Comparison of ENCODE assay signal across 8 mouse cellular contexts in the genomic region with DNA sequence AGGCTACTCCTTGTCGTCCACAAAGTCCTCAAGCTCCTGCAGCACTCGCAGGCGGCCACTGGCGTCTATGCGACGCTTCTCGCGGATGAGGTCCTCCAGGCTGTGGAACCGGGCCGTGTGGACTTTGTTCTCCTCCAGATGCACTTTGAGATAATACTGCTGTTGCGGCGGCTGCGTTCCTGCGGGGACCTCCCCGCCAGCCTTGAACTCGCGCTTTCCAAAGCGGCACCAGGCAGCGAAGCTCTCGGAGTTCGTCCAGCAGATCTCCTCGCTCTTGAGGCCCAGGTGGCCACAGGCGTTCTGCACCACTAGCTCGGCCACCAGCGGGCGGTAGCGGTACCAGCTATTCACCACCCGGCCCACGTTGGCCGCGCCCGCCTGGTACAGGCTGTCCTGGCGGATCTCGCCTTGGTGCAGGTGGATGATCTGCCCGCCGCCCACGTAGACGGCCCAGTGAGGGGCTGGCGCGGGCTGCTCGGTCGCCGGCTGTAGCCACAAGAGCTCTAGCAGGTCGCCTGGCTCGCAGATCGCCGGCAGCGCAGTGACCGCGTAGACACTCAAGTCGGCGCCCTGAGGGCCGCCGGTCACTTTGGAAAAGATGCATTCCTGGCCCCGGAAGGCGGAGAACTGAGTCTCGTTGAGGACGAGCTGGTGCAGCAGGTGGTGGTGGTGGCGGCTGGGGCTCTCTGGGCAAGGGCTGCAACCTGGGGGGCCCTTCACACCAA. TPM values are rescaled to one million over a fixed set of nuclear protein-coding genes. Genes with fewer than 3 reads are reported as not detected.
DNase-seq lines count a peak whose midpoint lies in the region; ATAC-seq and TF ChIP-seq lines count a peak whose summit lies in the region.

No protein-coding gene starts in this region.

- peak overlapping the region; percentile 32; the same call in 1 of the 2 replicates for H3K4me3 ChIP-seq in spleen, adult 2 months (ENCODE audit: extremely low read depth, insufficient read depth, insufficient read length)
- H3K4me3 ChIP-seq in forebrain, embryonic 16.5 days (replicated peaks; ENCODE audit: low read length): peak overlapping the region; percentile 75
- peak overlapping the region; percentile 47 for H3K4me3 ChIP-seq in liver, embryonic 15.5 days (replicated peaks)
- peak overlapping the region; percentile 96 for H3K4me3 ChIP-seq in olfactory bulb, adult 2 months (ENCODE audit: insufficient read depth, low read depth, low read length)

- no peak for TF ChIP-seq POLR2A in spleen, adult 2 months (IDR thresholded peaks at IDR 0.05; ENCODE audit: low read depth, low read length)
- TF ChIP-seq POLR2A in olfactory bulb, adult 2 months (IDR thresholded peaks at IDR 0.05; ENCODE audit: insufficient read depth, low read depth, low read length): no peak

- WGBS in spleen, adult 2 months: 5% methylated on average over 59 of the region's 59 CpGs
- under 1% methylated on average over 59 of the region's 59 CpGs for WGBS in forebrain, embryonic 16.5 days
- whole genome bisulfite sequencing in liver, embryonic 15.5 days (ENCODE audit: insufficient replicate concordance): under 1% methylated on average over 59 of the region's 59 CpGs
- under 1% methylated on average over 59 of the region's 59 CpGs for WGBS in olfactory bulb, adult 2 months

- no peaks in the 10 kb centered on the region for H3K4me1 ChIP-seq in spleen, adult 2 months (ENCODE audit: control insufficient read depth, insufficient read depth, insufficient read length)
- H3K4me1 ChIP-seq in forebrain, embryonic 16.5 days (replicated peaks; ENCODE audit: control insufficient read depth, insufficient read depth, low read length): peaks cover 36% of the 10 kb centered on the region
- no peaks in the 10 kb centered on the region for H3K4me1 ChIP-seq in liver, embryonic 15.5 days (replicated peaks)
- peaks cover 17% of the 10 kb centered on the region for H3K4me1 ChIP-seq in olfactory bulb, adult 2 months (ENCODE audit: control insufficient read depth, insufficient read depth, low read length)

- peak in 1 of 2 experiments; percentile 3 for DNase-seq in spleen, adult 2 months (ENCODE audit: low read depth in 1 of 2, low spot score in 2 of 2)
- DNase-seq in spleen, postnatal 14 days (ENCODE audit: low spot score in 2 of 2): no peak
- peak; percentile 67 to 74 for DNase-seq in heart, postnatal 14 days
- peak; percentile 67 to 84 for DNase-seq in layer of hippocampus, adult 18-20 months (ENCODE audit: low spot score in 2 of 2)
- DNase-seq in yolk sac, embryonic 10.5 days (ENCODE audit: low spot score): peak; percentile 10

- ATAC-seq in forebrain, embryonic 16.5 days: peak; percentile 14
- no peak for ATAC-seq in liver, embryonic 15.5 days (ENCODE audit: insufficient read depth)

- peak overlapping the region; percentile 72 for H3K9ac ChIP-seq in forebrain, embryonic 16.5 days (replicated peaks; ENCODE audit: low read depth, low read length)
- H3K9ac ChIP-seq in liver, embryonic 15.5 days: no peak overlapping the region

- H3K36me3 ChIP-seq in spleen, adult 2 months (ENCODE audit: control insufficient read depth, insufficient read depth, low read length): no peaks in the 10 kb centered on the region
- no peaks in the 10 kb centered on the region for H3K36me3 ChIP-seq in forebrain, embryonic 16.5 days (ENCODE audit: control insufficient read depth, insufficient read depth)
- no peaks in the 10 kb centered on the region for H3K36me3 ChIP-seq in liver, embryonic 15.5 days (replicated peaks)

- H3K27ac ChIP-seq in spleen, adult 2 months (ENCODE audit: insufficient read depth, low read length): no peak overlapping the region
- peak overlapping the region; percentile 44 for H3K27ac ChIP-seq in forebrain, embryonic 16.5 days (ENCODE audit: low read length)
- no peak overlapping the region for H3K27ac ChIP-seq in liver, embryonic 15.5 days (replicated peaks)
- peak overlapping the region; percentile 90 for H3K27ac ChIP-seq in olfactory bulb, adult 2 months (ENCODE audit: insufficient read depth, low read depth, low read length)

- intact Hi-C loops in heart, postnatal 14 days (cut with DNase I): loop anchor here (2.0 to 5.0 kb wide), 2 partner anchors 167 to 308 kb away; no protein-coding TSS in a partner anchor

- no peak for TF ChIP-seq CTCF in spleen, adult 2 months (IDR thresholded peaks at IDR 0.05; ENCODE audit: extremely low read depth, insufficient read depth, insufficient read length, insufficient replicate concordance)
- 0 out of 2 replicates have a peak, but pooled peaks have one; percentile 10 for TF ChIP-seq CTCF in olfactory bulb, adult 2 months (IDR thresholded peaks at IDR 0.05; ENCODE audit: insufficient read depth, low read depth, low read length)

- H3K27me3 ChIP-seq in spleen, adult 2 months (ENCODE audit: control insufficient read depth, insufficient read depth, low read length): no peaks in the 10 kb centered on the region; the same call in 1 of the 2 replicates
- no peaks in the 10 kb centered on the region for H3K27me3 ChIP-seq in forebrain, embryonic 16.5 days (replicated peaks; ENCODE audit: control insufficient read depth, insufficient read depth, low read length)
- H3K27me3 ChIP-seq in liver, embryonic 15.5 days: peaks cover 48% of the 10 kb centered on the region

- H3K9me3 ChIP-seq in forebrain, embryonic 16.5 days (ENCODE audit: control insufficient read depth, low read length): no peaks in the 10 kb centered on the region
- H3K9me3 ChIP-seq in liver, embryonic 15.5 days (replicated peaks): no peaks in the 10 kb centered on the region

- H3K4me2 ChIP-seq in forebrain, embryonic 16.5 days (ENCODE audit: low read length): peak overlapping the region; percentile 88
- H3K4me2 ChIP-seq in liver, embryonic 15.5 days: peak overlapping the region; percentile 63

RNA-seq across cellular contexts. Expression of a gene that starts 1.8 kb away (rescaled TPM):
- 1.0 and 1.1 TPM in 2 replicates for polyA plus RNA-seq in spleen, adult 2 months (2012; rRNA removed)
- 88.9 and 105 TPM in 2 replicates for polyA plus RNA-seq in forebrain, embryonic 16.5 days (2015; fragmentation: Nextera tagmentation; extraction: Ambion mirVana)
- 1 to 10 TPM; 1.6 to 2.2 TPM for total RNA-seq in heart, postnatal 14 days (2021)
- total RNA-seq in layer of hippocampus, adult 18-20 months (2021): 100 to 1,000 TPM in 1 of 2 experiments, 10 to 100 TPM in 1; 87.5 to 105 TPM
- 1.0 and 1.2 TPM in 2 replicates for polyA plus RNA-seq in liver, embryonic 15.5 days (2015; fragmentation: Nextera tagmentation; extraction: Ambion mirVana)
- not detected in 2 replicates for polyA plus RNA-seq in olfactory bulb, adult 2 months (2012; ENCODE audit: insufficient read depth, insufficient read length, low replicate concordance, missing spikeins)

Comparison
In these comparisons a context has a peak if more than half of its experiments do, and no peak if none do; other contexts are left out.
1. DNase-seq: peak in heart, postnatal 14 days (2 of 2), layer of hippocampus, adult 18-20 months (2 of 2) and yolk sac, embryonic 10.5 days (single experiment); none in spleen, postnatal 14 days (0 of 2).
2. H3K27ac ChIP-seq: peak in forebrain, embryonic 16.5 days (single experiment) and olfactory bulb, adult 2 months (single experiment); none in spleen, adult 2 months (single experiment) and liver, embryonic 15.5 days (single experiment).
3. H3K4me3 ChIP-seq: peak in every context shown above with its lines; median percentile 96 in olfactory bulb, adult 2 months; 75 in forebrain, embryonic 16.5 days; 47 in liver, embryonic 15.5 days; 32 in spleen, adult 2 months.